Mouse (Mus musculus) bone marrow macrophage, adult 2 months (primary cell): ENCODE data around the gene Hist3h2a.

Experiments
- CTCF ChIP-seq: IDR thresholded peaks from 2 replicates; pipeline ENCODE4 v1.5.1; 2012; ENCODE audit warnings: low read depth, mild to moderate bottlenecking, low read length, moderate library complexity
- POLR2A ChIP-seq: IDR thresholded peaks from 2 replicates; pipeline ENCODE4 v1.6.1; 2012; ENCODE audit warnings: mild to moderate bottlenecking, low read depth, low read length, borderline replicate concordance

DNA sequence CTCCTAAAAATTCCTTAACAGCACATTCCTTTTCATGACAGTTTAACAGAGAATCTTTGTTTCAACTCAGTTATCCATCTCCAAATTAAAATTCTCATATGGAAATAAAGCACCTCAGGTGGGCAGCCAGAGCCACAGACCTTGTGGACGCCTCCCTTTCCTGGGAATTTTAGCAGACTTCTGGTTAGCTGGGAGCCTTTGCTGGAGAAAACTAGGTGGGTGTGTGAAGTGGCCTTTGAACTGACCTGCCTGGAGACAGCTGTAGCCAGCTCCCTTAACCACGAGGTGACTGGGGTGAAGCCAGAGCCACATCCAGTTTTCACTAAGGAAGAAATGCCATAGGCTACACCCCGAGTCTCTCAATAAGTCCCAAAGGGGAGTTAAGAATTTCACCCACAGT is 24.8 kb upstream of the Hist3h2a start:
- TF ChIP-seq POLR2A: no peak
- no peak for TF ChIP-seq CTCF
